Mouse (Mus musculus): ENCODE results near the gene Aldh1a1.

DNA sequence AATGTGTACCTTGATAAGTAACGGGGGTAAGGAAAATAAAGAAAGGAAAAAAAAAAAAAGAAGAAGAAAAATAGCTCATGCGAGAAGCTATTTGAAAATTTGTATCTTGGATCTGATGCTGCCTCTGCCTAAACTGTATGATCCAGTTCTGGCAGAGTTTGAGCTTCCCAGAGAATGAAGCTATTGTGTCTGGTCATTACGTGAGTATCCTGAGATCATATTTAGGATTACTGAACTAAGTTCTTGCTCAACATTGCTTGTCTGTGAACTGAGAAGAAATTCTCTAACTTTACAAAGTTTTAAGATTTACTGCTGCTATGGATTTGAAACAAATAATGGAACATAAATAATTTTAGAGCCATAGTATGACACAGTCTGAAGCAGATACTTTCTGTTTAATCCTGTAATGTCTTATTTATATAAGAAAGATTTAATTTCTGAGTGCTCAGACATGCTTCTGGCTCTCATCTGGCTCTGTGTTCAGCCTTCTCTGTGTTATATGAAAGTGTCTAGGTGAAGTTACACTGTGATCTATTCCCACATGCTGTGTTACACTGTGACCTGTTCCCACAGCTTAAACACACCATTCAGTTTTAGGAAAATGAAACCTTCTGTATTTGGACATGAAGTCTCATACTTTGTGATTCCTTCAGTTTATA is 185.3 kb downstream of the Aldh1a1 start:
- no peak for TF ChIP-seq POLR2A (IDR thresholded peaks at IDR 0.05; ENCODE audit: low read depth, low read length)
- TF ChIP-seq CTCF (IDR thresholded peaks at IDR 0.05; ENCODE audit: extremely low read depth, insufficient read length, insufficient replicate concordance, low read depth, low read length): no peak
